Comparison of ENCODE assay signal across 10 mouse cellular contexts in the genomic region with DNA sequence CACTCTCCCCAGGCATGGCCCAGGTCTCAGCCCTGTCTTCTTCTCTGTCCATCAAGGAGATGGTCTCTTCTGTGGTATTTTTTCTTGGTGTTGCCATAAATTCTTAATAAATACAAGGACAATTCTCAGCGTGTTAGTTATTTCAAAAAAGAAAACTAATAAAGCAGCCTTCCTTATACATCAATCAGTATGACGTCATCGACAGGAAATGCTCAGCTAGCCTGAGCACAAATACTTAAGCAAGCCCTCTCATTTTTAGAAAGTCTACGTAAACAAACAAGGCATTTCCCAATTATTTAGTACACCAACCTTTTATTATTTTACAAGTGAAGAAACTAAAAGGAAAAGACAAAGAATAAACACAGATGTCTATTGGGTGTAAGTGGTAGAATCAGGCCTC.
"Had no signal": no experiment of that assay in that cellular context is flagged by ENCODE, and none has a peak within 500 bp of the region (broad histone marks: within the 10 kb centered on the region; RNA-seq: fewer than 3 reads in every experiment).

No protein-coding gene starts in this region.

- DNase-seq: kidney, adult 2 months; kidney, postnatal 25 days; layer of hippocampus, adult 9-11 months; liver, postnatal 0 days; lung, postnatal 14 days; retina, postnatal 1 day; thymus, adult 18-20 months; thymus, postnatal 14 days had no signal

- ATAC-seq: intestine, embryonic 16.5 days; liver, postnatal 0 days; midbrain, embryonic 15.5 days had no signal
